Mouse (Mus musculus): ENCODE measurements around the gene Retreg3. TPM values are rescaled to one million over a fixed set of nuclear protein-coding genes. Genes with fewer than 3 reads are reported as not detected.
"Not testable (repeated sequence)": the region's sequence is repeated elsewhere in the genome, so short reads cannot be mapped to it uniquely, and the experiment has no call there.

The Retreg3 gene
- polyA plus RNA-seq, 1 experiment from 2014 or later, result 18.8 TPM

DNA sequence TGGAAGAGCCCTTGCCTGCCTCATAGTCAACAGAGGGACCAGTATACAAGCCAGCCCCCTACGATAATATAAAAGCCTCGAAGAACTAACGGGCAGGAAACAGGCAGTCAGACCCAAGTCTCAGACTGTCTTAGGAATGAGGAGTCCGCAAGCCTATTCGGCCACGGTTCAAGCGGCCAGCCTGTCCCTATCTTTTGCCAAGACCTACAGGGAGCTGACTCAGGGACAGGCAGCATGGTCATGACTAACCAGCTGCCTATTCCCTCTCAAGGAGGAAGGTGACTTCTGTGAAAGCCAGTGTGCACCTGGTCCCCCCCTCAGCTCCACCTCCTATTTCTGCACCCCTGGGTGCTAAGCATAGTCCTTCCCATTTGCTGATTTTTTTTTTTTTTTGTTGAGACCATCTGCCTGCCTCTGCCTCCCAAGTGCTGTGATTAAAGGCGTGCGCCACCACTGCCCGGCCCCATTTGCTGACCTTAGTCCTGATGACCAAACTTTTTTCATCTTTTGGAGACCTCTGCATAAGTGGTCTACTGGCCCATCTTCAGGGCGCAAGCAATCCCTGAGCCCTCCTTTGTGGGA lies 9.4 kb upstream of the Retreg3 start:
- Histone ChIP-seq H3K36me3 (ENCODE audit: insufficient read depth, low read length) (no peaks in the 10 kb centered on the region; the same call in 1 of the 2 replicates), H3K9me3 (ENCODE audit: low read length) (no peaks in the 10 kb centered on the region), H3K4me3 (ENCODE audit: low read depth, low read length) (no peak overlapping the region), H3K4me1 (ENCODE audit: insufficient read depth, low read depth, low read length) (no peaks in the 10 kb centered on the region), H3K4me2 (replicated peaks; ENCODE audit: low read depth, low read length) (no peak overlapping the region), H3K27ac (ENCODE audit: low read length) (no peak overlapping the region), H3K9ac (replicated peaks; ENCODE audit: low read depth) (no peak overlapping the region), H3K27me3 (replicated peaks; ENCODE audit: insufficient read depth, low read length) (no peaks in the 10 kb centered on the region)
- ATAC-seq, result no peak
- 73% methylated on average over 11 of the region's 11 CpGs for WGBS
- TF ChIP-seq CTCF (IDR thresholded peaks at IDR 0.05) (no peak), EP300 (IDR thresholded peaks at IDR 0.05) (no peak)
- no peak for DNase-seq (ENCODE audit: low spot score)

DNA sequence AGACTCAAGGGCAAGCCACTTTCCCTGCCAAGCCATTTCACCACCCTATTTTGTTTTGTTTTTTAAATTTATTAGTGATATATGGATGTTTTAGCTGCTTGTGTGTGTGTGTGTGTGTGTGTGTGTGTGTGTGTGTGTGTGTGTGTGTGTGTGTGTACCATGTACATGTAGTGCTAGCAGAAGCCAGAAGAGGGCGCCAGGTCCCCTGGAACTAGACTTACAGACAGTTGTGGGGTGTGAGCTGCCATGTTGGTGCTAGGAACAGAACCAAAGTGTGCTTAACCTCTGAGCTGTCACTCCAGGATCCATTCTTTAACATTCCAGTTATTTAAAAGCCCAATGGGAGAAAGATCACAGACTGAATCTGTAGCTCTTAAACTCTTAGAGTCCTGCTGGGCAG lies 7.4 kb upstream of the Retreg3 start:
- H3K36me3 ChIP-seq (ENCODE audit: insufficient read depth, low read length), result no peaks in the 10 kb centered on the region; the same call in 1 of the 2 replicates
- H3K27ac ChIP-seq (ENCODE audit: low read length), result no peak overlapping the region
- whole genome bisulfite sequencing, result 67% methylated on average over 1 of the region's 1 CpGs
- no peaks in the 10 kb centered on the region for H3K27me3 ChIP-seq (replicated peaks; ENCODE audit: insufficient read depth, low read length)
- TF ChIP-seq EP300 (IDR thresholded peaks at IDR 0.05) (no peak), CTCF (IDR thresholded peaks at IDR 0.05) (peak; percentile 33; the same call in 1 of the 2 replicates)
- H3K9ac ChIP-seq (replicated peaks; ENCODE audit: low read depth), result no peak overlapping the region
- no peak overlapping the region for H3K4me3 ChIP-seq (ENCODE audit: low read depth, low read length)
- DNase-seq (ENCODE audit: low spot score) (no peak), ATAC-seq (no peak)
- no peak overlapping the region for H3K4me2 ChIP-seq (replicated peaks; ENCODE audit: low read depth, low read length)
- no peaks in the 10 kb centered on the region for H3K9me3 ChIP-seq (ENCODE audit: low read length)
- no peaks in the 10 kb centered on the region for H3K4me1 ChIP-seq (ENCODE audit: insufficient read depth, low read depth, low read length)

DNA sequence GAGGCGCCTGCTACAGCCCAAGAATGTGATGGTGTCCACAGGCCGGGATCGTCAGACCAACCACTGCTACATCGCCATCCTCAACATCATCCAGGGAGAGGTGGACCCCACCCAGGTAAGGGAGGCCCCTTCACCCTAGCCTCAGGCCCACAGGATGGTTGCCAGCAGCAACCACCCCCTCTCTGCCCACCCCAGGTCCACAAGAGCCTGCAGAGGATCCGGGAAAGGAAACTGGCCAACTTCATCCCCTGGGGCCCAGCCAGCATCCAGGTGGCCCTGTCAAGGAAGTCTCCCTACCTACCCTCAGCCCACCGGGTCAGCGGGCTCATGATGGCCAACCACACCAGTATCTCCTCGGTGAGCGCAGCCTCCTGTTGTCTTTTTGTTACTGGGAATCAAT lies 5.3 kb upstream of the Retreg3 start:
- H3K9me3 ChIP-seq (ENCODE audit: low read length); H3K4me2 ChIP-seq (replicated peaks; ENCODE audit: low read depth, low read length); H3K27me3 ChIP-seq (replicated peaks; ENCODE audit: insufficient read depth, low read length); ATAC-seq; H3K27ac ChIP-seq (ENCODE audit: low read length); H3K4me1 ChIP-seq (ENCODE audit: insufficient read depth, low read depth, low read length); H3K9ac ChIP-seq (replicated peaks; ENCODE audit: low read depth); DNase-seq (ENCODE audit: low spot score); H3K4me3 ChIP-seq (ENCODE audit: low read depth, low read length); H3K36me3 ChIP-seq (ENCODE audit: insufficient read depth, low read length): not testable (repeated sequence)
- 97% methylated on average over 5 of the region's 9 CpGs for WGBS

DNA sequence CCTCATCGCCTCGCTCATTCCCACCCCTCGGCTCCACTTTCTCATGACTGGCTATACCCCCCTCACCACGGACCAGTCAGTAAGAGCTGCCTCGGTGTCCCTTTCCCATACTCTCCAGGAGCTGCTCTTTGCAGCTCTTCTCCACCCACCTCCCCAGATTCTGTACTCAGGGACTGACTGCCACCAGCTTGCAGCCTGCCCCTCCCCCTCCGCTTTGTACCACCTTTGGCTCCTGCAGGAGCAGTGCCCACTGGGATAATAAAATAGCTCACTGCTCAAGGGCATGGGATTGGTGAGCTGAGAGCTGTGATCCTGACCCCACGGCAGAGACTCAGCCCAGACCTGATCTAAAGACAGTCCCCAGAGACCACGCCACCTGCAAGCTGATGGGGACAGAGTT lies 4.8 kb upstream of the Retreg3 start:
- not testable (repeated sequence) for H3K9me3 ChIP-seq (ENCODE audit: low read length); H3K27ac ChIP-seq (ENCODE audit: low read length); H3K36me3 ChIP-seq (ENCODE audit: insufficient read depth, low read length); H3K4me2 ChIP-seq (replicated peaks; ENCODE audit: low read depth, low read length); ATAC-seq; H3K4me3 ChIP-seq (ENCODE audit: low read depth, low read length); H3K27me3 ChIP-seq (replicated peaks; ENCODE audit: insufficient read depth, low read length); H3K4me1 ChIP-seq (ENCODE audit: insufficient read depth, low read depth, low read length); DNase-seq (ENCODE audit: low spot score); H3K9ac ChIP-seq (replicated peaks; ENCODE audit: low read depth)
- 89% methylated on average over 8 of the region's 8 CpGs for WGBS

DNA sequence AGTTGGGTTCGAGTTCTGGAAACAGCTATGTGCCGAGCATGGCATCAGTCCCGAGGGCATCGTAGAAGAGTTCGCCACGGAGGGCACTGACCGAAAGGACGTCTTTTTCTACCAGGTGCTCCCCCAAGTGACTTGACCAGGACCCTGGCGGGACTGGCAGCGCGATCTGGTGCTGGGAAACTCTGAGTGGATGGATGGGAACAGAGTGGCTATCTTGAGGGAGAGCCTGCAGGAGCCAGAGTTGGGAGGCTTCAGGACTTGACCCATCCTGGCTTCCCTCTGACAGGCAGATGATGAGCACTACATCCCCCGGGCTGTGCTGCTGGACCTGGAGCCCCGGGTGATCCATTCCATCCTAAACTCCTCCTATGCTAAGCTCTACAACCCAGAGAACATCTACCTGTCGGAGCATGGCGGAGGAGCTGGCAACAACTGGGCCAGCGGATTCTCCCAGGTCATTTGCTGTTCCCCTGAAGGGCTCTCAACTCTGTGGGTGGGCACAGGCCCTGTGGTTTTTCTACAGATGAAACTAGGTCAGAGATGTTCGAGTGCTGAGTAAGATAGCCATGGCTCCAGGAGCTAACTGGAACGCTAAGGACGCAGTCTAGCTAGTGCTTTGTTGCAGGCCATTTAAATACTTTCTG lies 974 bp upstream of the Retreg3 start:
- no peaks in the 10 kb centered on the region for H3K9me3 ChIP-seq (ENCODE audit: low read length)
- H3K36me3 ChIP-seq (ENCODE audit: insufficient read depth, low read length), result no peaks in the 10 kb centered on the region
- TF ChIP-seq EP300 (IDR thresholded peaks at IDR 0.05), result no peak
- TF ChIP-seq CTCF (IDR thresholded peaks at IDR 0.05), result no peak
- no peak for DNase-seq (ENCODE audit: low spot score)
- H3K27ac ChIP-seq (ENCODE audit: low read length), result peak overlapping the region; percentile 75
- peak overlapping the region; percentile 37 for H3K9ac ChIP-seq (replicated peaks; ENCODE audit: low read depth)
- no peaks in the 10 kb centered on the region for H3K27me3 ChIP-seq (replicated peaks; ENCODE audit: insufficient read depth, low read length)
- WGBS, result 13% methylated on average over 19 of the region's 19 CpGs
- no peak for ATAC-seq
- H3K4me3 ChIP-seq (ENCODE audit: low read depth, low read length), result peak overlapping the region; percentile 80
- H3K4me2 ChIP-seq (replicated peaks; ENCODE audit: low read depth, low read length), result peak overlapping the region; percentile 87
- peaks cover 16% of the 10 kb centered on the region; the same call in 1 of the 2 replicates for H3K4me1 ChIP-seq (ENCODE audit: insufficient read depth, low read depth, low read length)

DNA sequence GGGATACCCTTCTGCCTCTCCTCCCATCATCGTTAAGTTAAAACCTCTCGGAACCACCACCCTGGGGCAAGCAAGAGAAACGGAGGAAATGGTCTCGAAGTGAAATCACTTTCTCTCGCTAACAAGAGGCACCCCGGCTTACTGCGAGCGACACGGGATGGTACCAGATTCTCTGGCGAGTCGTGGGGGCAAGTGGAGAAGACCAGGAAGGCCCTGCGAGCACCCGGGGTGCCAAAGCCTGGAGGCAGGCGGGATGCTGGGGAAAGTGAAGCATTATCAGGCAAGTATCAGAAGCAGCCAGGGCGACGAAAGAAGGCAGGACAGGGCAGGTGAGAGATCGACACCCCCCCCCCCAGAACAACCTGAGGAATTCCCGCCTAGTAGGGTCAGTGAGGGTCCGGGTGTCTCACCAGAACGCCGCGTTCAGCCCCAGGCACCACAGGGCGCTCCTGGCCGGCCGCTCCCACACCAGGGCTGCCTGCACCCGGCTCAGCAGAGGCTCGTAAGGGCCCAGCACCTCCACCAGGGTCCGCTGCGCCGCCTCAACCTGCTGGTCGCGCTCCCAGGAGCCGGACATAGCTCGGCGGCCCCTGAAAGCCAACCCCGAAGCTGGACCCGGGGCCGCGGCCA lies 447 bp downstream of the Retreg3 start:
- Histone ChIP-seq H3K4me2 (replicated peaks; ENCODE audit: low read depth, low read length) (peak overlapping the region; percentile 86), H3K4me3 (ENCODE audit: low read depth, low read length) (peak overlapping the region; percentile 80), H3K27me3 (replicated peaks; ENCODE audit: insufficient read depth, low read length) (no peaks in the 10 kb centered on the region), H3K36me3 (ENCODE audit: insufficient read depth, low read length) (no peaks in the 10 kb centered on the region), H3K9me3 (ENCODE audit: low read length) (no peaks in the 10 kb centered on the region), H3K27ac (ENCODE audit: low read length) (peak overlapping the region; percentile 89), H3K4me1 (ENCODE audit: insufficient read depth, low read depth, low read length) (peaks cover 16% of the 10 kb centered on the region; the same call in 1 of the 2 replicates), H3K9ac (replicated peaks; ENCODE audit: low read depth) (peak overlapping the region; percentile 88)
- DNase-seq (ENCODE audit: low spot score) (peak; percentile 24), ATAC-seq (peak; percentile 74)
- TF ChIP-seq CTCF (IDR thresholded peaks at IDR 0.05) (peak; percentile 64), EP300 (IDR thresholded peaks at IDR 0.05) (no peak)
- WGBS, result 1% methylated on average over 36 of the region's 39 CpGs

Data from lung, postnatal 0 days (tissue).